Mouse (Mus musculus): ENCODE measurements around the gene Vwa2.

DNA sequence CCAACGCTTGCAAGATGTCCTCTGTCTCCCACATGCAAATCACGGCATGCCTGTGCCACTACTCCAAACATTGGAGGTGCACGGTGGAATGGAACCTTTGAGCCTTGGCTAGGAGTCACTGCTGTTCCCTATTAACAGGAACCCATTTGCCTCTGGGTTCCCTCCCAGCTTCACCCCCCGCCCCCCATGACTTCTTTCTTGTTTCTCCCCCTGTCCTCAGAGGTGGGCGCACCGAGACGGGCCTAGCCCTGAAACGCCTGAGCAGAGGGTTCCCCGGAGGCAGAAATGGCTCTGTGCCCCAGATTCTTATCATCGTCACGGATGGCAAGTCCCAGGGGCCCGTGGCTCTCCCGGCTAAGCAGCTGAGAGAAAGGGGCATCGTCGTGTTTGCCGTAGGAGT, 23.6 kb downstream of the Vwa2 start:
- TF ChIP-seq CTCF (IDR thresholded peaks at IDR 0.05; ENCODE audit: extremely low read depth, insufficient read depth, insufficient read length, insufficient replicate concordance) (no peak), POLR2A (IDR thresholded peaks at IDR 0.05; ENCODE audit: low read depth, low read length) (no peak)
